Mouse (Mus musculus) MEL (cell line): ENCODE results near the gene Kcnh7.

ENCODE experiments used
- CTCF ChIP-seq, 3 experiments: IDR thresholded peaks in 2 of 3; conservative IDR thresholded peaks in 1 of 3; 2 replicates each; pipeline ENCODE4 v1.5.1; 2011 to 2012; ENCODE audit warnings: low read length in 3 of 3, low read depth in 2 of 3, mild to moderate bottlenecking in 2 of 3, improper control_type of control experiment in 1 of 3, inconsistent platforms in 1 of 3, mixed read lengths in 1 of 3, moderate library complexity in 1 of 3; ENCODE audit not compliant: control insufficient read depth in 1 of 3, insufficient read depth in 1 of 3, poor library complexity in 1 of 3, severe bottlenecking in 1 of 3
- EP300 ChIP-seq, 2 experiments: IDR thresholded peaks; 2 replicates each; pipeline ENCODE4 v1.6.1; 2011; ENCODE audit warnings: improper control_type of control experiment in 2 of 2, low read length in 2 of 2, low read depth in 1 of 2, mild to moderate bottlenecking in 1 of 2
- ETS1 ChIP-seq: IDR thresholded peaks from 2 replicates; pipeline ENCODE4 v1.6.1; 2012; ENCODE audit warnings: low read depth, mild to moderate bottlenecking, inconsistent platforms, low read length, improper control_type of control experiment, moderate library complexity
- GABPA ChIP-seq: IDR thresholded peaks from 2 replicates; pipeline ENCODE4 v1.6.1; 2012; ENCODE audit warnings: low read depth, mild to moderate bottlenecking, inconsistent platforms, low read length, improper control_type of control experiment, moderate library complexity
- GATA1 ChIP-seq: IDR thresholded peaks from 2 replicates; pipeline ENCODE4 v1.6.1; 2011; ENCODE audit warnings: low read depth, low read length, improper control_type of control experiment
- MAFK ChIP-seq: IDR thresholded peaks from 2 replicates; pipeline ENCODE4 v1.6.1; 2011; ENCODE audit warnings: low read depth, mild to moderate bottlenecking, low read length, improper control_type of control experiment, borderline replicate concordance
- MAX ChIP-seq: IDR thresholded peaks from 2 replicates; pipeline ENCODE4 v1.6.1; 2011; ENCODE audit warnings: low read length, improper control_type of control experiment
- MEF2A ChIP-seq: IDR thresholded peaks from 2 replicates; pipeline ENCODE4 v1.6.1; 2014; ENCODE audit warnings: low read depth, mild to moderate bottlenecking, inconsistent platforms, low read length, improper control_type of control experiment; ENCODE audit not compliant: poor library complexity, insufficient replicate concordance, severe bottlenecking; ENCODE audit errors: extremely low read depth
- POLR2A ChIP-seq, 2 experiments: IDR thresholded peaks; 2 replicates each; pipeline ENCODE4 v1.6.1; 2011 to 2012; ENCODE audit warnings: low read length in 2 of 2, mild to moderate bottlenecking in 2 of 2, control low read depth in 1 of 2, improper control_type of control experiment in 1 of 2, low read depth in 1 of 2, moderate library complexity in 1 of 2; ENCODE audit not compliant: control insufficient read depth in 1 of 2, insufficient read depth in 1 of 2, poor library complexity in 1 of 2
- POLR2AphosphoS2 ChIP-seq: IDR thresholded peaks from 2 replicates; pipeline ENCODE4 v1.6.1; 2011; ENCODE audit warnings: low read length, improper control_type of control experiment
- USF2 ChIP-seq, 2 experiments: IDR thresholded peaks; 2 replicates each; pipeline ENCODE4 v1.6.1; 2011 to 2012; ENCODE audit warnings: improper control_type of control experiment in 2 of 2, low read length in 2 of 2, borderline replicate concordance in 1 of 2, inconsistent platforms in 1 of 2, low read depth in 1 of 2, mild to moderate bottlenecking in 1 of 2; ENCODE audit not compliant: insufficient read depth in 1 of 2
- ZC3H11A ChIP-seq: IDR thresholded peaks from 2 replicates; pipeline ENCODE4 v1.6.1; 2012; ENCODE audit warnings: low read depth, mild to moderate bottlenecking, inconsistent platforms, low read length, improper control_type of control experiment

GRCm38 (mm10) chr2:62665536-62665935 lies 518.6 kb downstream of the Kcnh7 start:
- TF ChIP-seq USF2 (IDR thresholded peaks at IDR 0.05; ENCODE audit: borderline replicate concordance in 1 of 2, insufficient read depth in 1 of 2, low read depth in 1 of 2, low read length in 2 of 2): no peak
- no peak for TF ChIP-seq POLR2AphosphoS2
- TF ChIP-seq CTCF (IDR thresholded peaks at IDR 0.05 in 2 of 3, conservative IDR thresholded peaks at IDR 0.05 in 1 of 3; ENCODE audit: control insufficient read depth in 1 of 3, insufficient read depth in 1 of 3, low read depth in 2 of 3, low read length in 3 of 3, poor library complexity in 1 of 3, severe bottlenecking in 1 of 3): no peak
- no peak for TF ChIP-seq GABPA
- TF ChIP-seq MEF2A: no peak
- no peak for TF ChIP-seq MAFK
- TF ChIP-seq EP300 (IDR thresholded peaks at IDR 0.05; ENCODE audit: low read depth in 1 of 2, low read length in 2 of 2): no peak
- no peak for TF ChIP-seq ETS1
- TF ChIP-seq MAX: no peak
- no peak for TF ChIP-seq POLR2A (IDR thresholded peaks at IDR 0.05; ENCODE audit: control insufficient read depth in 1 of 2, insufficient read depth in 1 of 2, low read depth in 1 of 2, low read length in 2 of 2, poor library complexity in 1 of 2)
- TF ChIP-seq GATA1: no peak
- TF ChIP-seq ZC3H11A: no peak
